Mouse (Mus musculus): Measurements from ENCODE around the gene Bmp8b. TPM values are rescaled to one million over a fixed set of nuclear protein-coding genes. Genes with fewer than 3 reads are reported as not detected.
"Not testable (repeated sequence)": the region's sequence is repeated elsewhere in the genome, so short reads cannot be mapped to it uniquely, and the experiment has no call there.

Bmp8b gene
- polyA plus RNA-seq, 1 experiment from 2014 or later: 0.15 TPM

- Histone ChIP-seq H3K4me3 (no peak overlapping the region), H3K9me3 (no peaks in the 10 kb centered on the region), H3K27ac (no peak overlapping the region), H3K36me3 (replicated peaks) (no peaks in the 10 kb centered on the region), H3K4me1 (peaks cover 16% of the 10 kb centered on the region), H3K27me3 (ENCODE audit: poor library complexity, severe bottlenecking) (0 out of 2 replicates have a peak, but pooled peaks cover 9% of the 10 kb centered on the region)
- WGBS: 77% methylated on average over 2 of the region's 2 CpGs
- no peak for DNase-seq (ENCODE audit: extremely low spot score, low spot score)
These were observed 19.7 kb upstream of the Bmp8b start for GRCm38 (mm10) chr4:123085290-123085689.

GRCm38 (mm10) chr4:123086381-123086780 is 18.6 kb upstream of the Bmp8b start:
- Histone ChIP-seq H3K36me3 (replicated peaks) (no peaks in the 10 kb centered on the region), H3K4me1 (peaks cover 13% of the 10 kb centered on the region), H3K27ac (no peak overlapping the region), H3K9me3 (no peaks in the 10 kb centered on the region), H3K4me3 (no peak overlapping the region), H3K27me3 (ENCODE audit: poor library complexity, severe bottlenecking) (0 out of 2 replicates have a peak, but pooled peaks cover 9% of the 10 kb centered on the region)
- no peak for DNase-seq (ENCODE audit: extremely low spot score, low spot score)
- 91% methylated on average over 4 of the region's 4 CpGs for WGBS

GRCm38 (mm10) chr4:123092621-123093020 is 12.3 kb upstream of the Bmp8b start:
- no peaks in the 10 kb centered on the region for H3K36me3 ChIP-seq (replicated peaks)
- H3K27ac ChIP-seq: no peak overlapping the region
- H3K4me3 ChIP-seq: no peak overlapping the region
- no peaks in the 10 kb centered on the region for H3K4me1 ChIP-seq
- H3K9me3 ChIP-seq: no peaks in the 10 kb centered on the region
- H3K27me3 ChIP-seq (ENCODE audit: poor library complexity, severe bottlenecking): no peaks in the 10 kb centered on the region
- 78% methylated on average over 5 of the region's 5 CpGs for WGBS
- no peak for DNase-seq (ENCODE audit: extremely low spot score, low spot score)

GRCm38 (mm10) chr4:123093064-123093776 is 11.7 kb upstream of the Bmp8b start:
- Histone ChIP-seq H3K27ac (no peak overlapping the region), H3K36me3 (replicated peaks) (no peaks in the 10 kb centered on the region), H3K4me3 (no peak overlapping the region), H3K9me3 (no peaks in the 10 kb centered on the region), H3K27me3 (ENCODE audit: poor library complexity, severe bottlenecking) (no peaks in the 10 kb centered on the region), H3K4me1 (no peaks in the 10 kb centered on the region)
- no peak for DNase-seq (ENCODE audit: extremely low spot score, low spot score)
- WGBS: 68% methylated on average over 17 of the region's 17 CpGs

- Histone ChIP-seq H3K27ac (no peak overlapping the region), H3K36me3 (replicated peaks) (no peaks in the 10 kb centered on the region), H3K4me1 (no peaks in the 10 kb centered on the region), H3K9me3 (no peaks in the 10 kb centered on the region), H3K4me3 (no peak overlapping the region), H3K27me3 (ENCODE audit: poor library complexity, severe bottlenecking) (no peaks in the 10 kb centered on the region)
- 67% methylated on average over 9 of the region's 9 CpGs for WGBS
- DNase-seq (ENCODE audit: extremely low spot score, low spot score): no peak
These were observed 11.1 kb upstream of the Bmp8b start for GRCm38 (mm10) chr4:123093869-123094268.

- H3K4me1 ChIP-seq: peaks cover 12% of the 10 kb centered on the region
- H3K36me3 ChIP-seq (replicated peaks): no peaks in the 10 kb centered on the region
- DNase-seq (ENCODE audit: extremely low spot score, low spot score): no peak
- peak overlapping the region; percentile 46 for H3K4me3 ChIP-seq
- WGBS: 27% methylated on average over 24 of the region's 24 CpGs
- H3K27me3 ChIP-seq (ENCODE audit: poor library complexity, severe bottlenecking): peaks cover 58% of the 10 kb centered on the region
- H3K27ac ChIP-seq: no peak overlapping the region
- no peaks in the 10 kb centered on the region; the same call in 1 of the 2 replicates for H3K9me3 ChIP-seq
These were observed 456 bp downstream of the Bmp8b start for GRCm38 (mm10) chr4:123105451-123105790.

- Histone ChIP-seq H3K4me1 (peaks cover 12% of the 10 kb centered on the region), H3K27me3 (ENCODE audit: poor library complexity, severe bottlenecking) (peaks cover 58% of the 10 kb centered on the region)
- not testable (repeated sequence) for H3K9me3 ChIP-seq; H3K4me3 ChIP-seq; DNase-seq (ENCODE audit: extremely low spot score, low spot score); H3K36me3 ChIP-seq (replicated peaks); H3K27ac ChIP-seq
- WGBS: 83% methylated on average over 7 of the region's 7 CpGs
These were observed 964 bp downstream of the Bmp8b start for GRCm38 (mm10) chr4:123105929-123106328.

- Histone ChIP-seq H3K36me3 (replicated peaks) (no peaks in the 10 kb centered on the region), H3K27me3 (ENCODE audit: poor library complexity, severe bottlenecking) (peaks cover 58% of the 10 kb centered on the region), H3K27ac (no peak overlapping the region), H3K4me1 (peaks cover 12% of the 10 kb centered on the region), H3K9me3 (no peaks in the 10 kb centered on the region), H3K4me3 (no peak overlapping the region)
- WGBS: 90% methylated on average over 2 of the region's 2 CpGs
- DNase-seq (ENCODE audit: extremely low spot score, low spot score): no peak
These were observed 1.9 kb downstream of the Bmp8b start for GRCm38 (mm10) chr4:123106864-123107263.

- H3K27me3 ChIP-seq (ENCODE audit: poor library complexity, severe bottlenecking): peaks cover 54% of the 10 kb centered on the region
- 93% methylated on average over 5 of the region's 5 CpGs for WGBS
- H3K27ac ChIP-seq: no peak overlapping the region
- DNase-seq (ENCODE audit: extremely low spot score, low spot score): no peak
- no peaks in the 10 kb centered on the region for H3K36me3 ChIP-seq (replicated peaks)
- H3K4me3 ChIP-seq: no peak overlapping the region
- H3K9me3 ChIP-seq: no peaks in the 10 kb centered on the region
- peaks cover 12% of the 10 kb centered on the region for H3K4me1 ChIP-seq
These were observed 3.1 kb downstream of the Bmp8b start for GRCm38 (mm10) chr4:123108056-123108455.

- Histone ChIP-seq H3K4me1 (peaks cover under 1% of the 10 kb centered on the region), H3K27me3 (ENCODE audit: poor library complexity, severe bottlenecking) (peaks cover 44% of the 10 kb centered on the region), H3K27ac (no peak overlapping the region), H3K36me3 (replicated peaks) (no peaks in the 10 kb centered on the region), H3K9me3 (no peaks in the 10 kb centered on the region), H3K4me3 (no peak overlapping the region)
- 84% methylated on average over 4 of the region's 4 CpGs for WGBS
- DNase-seq (ENCODE audit: extremely low spot score, low spot score): no peak
These were observed 5.8 kb downstream of the Bmp8b start for GRCm38 (mm10) chr4:123110751-123111150.

- 79% methylated on average over 10 of the region's 10 CpGs for WGBS
- not testable (repeated sequence) for DNase-seq (ENCODE audit: extremely low spot score, low spot score); H3K9me3 ChIP-seq; H3K27ac ChIP-seq; H3K36me3 ChIP-seq (replicated peaks); H3K4me3 ChIP-seq; H3K4me1 ChIP-seq
- peaks cover 44% of the 10 kb centered on the region for H3K27me3 ChIP-seq (ENCODE audit: poor library complexity, severe bottlenecking)
These were observed 6.5 kb downstream of the Bmp8b start for GRCm38 (mm10) chr4:123111275-123111983.

- no peak overlapping the region for H3K4me3 ChIP-seq
- 85% methylated on average over 8 of the region's 8 CpGs for WGBS
These were observed 7.3 kb downstream of the Bmp8b start for GRCm38 (mm10) chr4:123112216-123112764.

GRCm38 (mm10) chr4:123114651-123115050 is 9.7 kb downstream of the Bmp8b start:
- H3K4me1 ChIP-seq; H3K4me3 ChIP-seq; H3K9me3 ChIP-seq; H3K36me3 ChIP-seq (replicated peaks); DNase-seq (ENCODE audit: extremely low spot score, low spot score); H3K27ac ChIP-seq: not testable (repeated sequence)
- H3K27me3 ChIP-seq (ENCODE audit: poor library complexity, severe bottlenecking): peaks cover 40% of the 10 kb centered on the region
- 92% methylated on average over 4 of the region's 4 CpGs for WGBS

More at GRCm38 (mm10) chr4:123112216-123112764, 7.3 kb downstream of the Bmp8b start:
- H3K36me3 ChIP-seq (replicated peaks): no peaks in the 10 kb centered on the region
- no peaks in the 10 kb centered on the region for H3K9me3 ChIP-seq
- no peak for DNase-seq (ENCODE audit: extremely low spot score, low spot score)
- peaks cover 43% of the 10 kb centered on the region for H3K27me3 ChIP-seq (ENCODE audit: poor library complexity, severe bottlenecking)
- H3K4me1 ChIP-seq: peaks cover 5% of the 10 kb centered on the region
- no peak overlapping the region for H3K27ac ChIP-seq
